Mouse (Mus musculus) left cerebral cortex, adult 2 months (tissue): Measurements from ENCODE around the gene Alg12. TPM values are rescaled to one million over a fixed set of nuclear protein-coding genes. Genes with fewer than 3 reads are reported as not detected.
A peak's percentile ranks its signal among the peaks of the same experiment; 100 is the strongest.
"Not testable (repeated sequence)": the region's sequence is repeated elsewhere in the genome, so short reads cannot be mapped to it uniquely, and the experiment has no call there.

ENCODE experiments used
- DNase-seq, 2 experiments: peaks; one replicate each; pipeline ENCODE4 v3.0.0; 2021 to 2022; ENCODE audit warnings: low spot score in 2 of 2, mixed read lengths in 1 of 2; ENCODE audit errors: extremely low spot score in 1 of 2
- H3K27ac ChIP-seq: fragments of 200-600 bp; 2 replicates; pipeline ENCODE4 v1.8.1; 2022
- H3K4me3 ChIP-seq: fragments of 200-600 bp; 2 replicates; pipeline ENCODE4 v1.8.1; 2022
- CTCF ChIP-seq: fragments of 200-600 bp; IDR thresholded peaks from 2 replicates; pipeline ENCODE4 v1.8.1; 2022; ENCODE audit warnings: antibody characterized with exemption, mild to moderate bottlenecking, moderate library complexity
- intact Hi-C: fragments of 180-260 bp; cut with DNase I; formaldehyde crosslinking; loops from one replicate; pipeline ENCODE4 v1.15.1; 2025
- total RNA-seq, 2 experiments: library from RNA; stranded (reverse); gene quantifications; 2 replicates each; pipeline ENCODE4 v1.2.3; 2021

The Alg12 gene
- total RNA-seq, 2 experiments from 2014 or later: 13.3 to 14.4 TPM

DNA sequence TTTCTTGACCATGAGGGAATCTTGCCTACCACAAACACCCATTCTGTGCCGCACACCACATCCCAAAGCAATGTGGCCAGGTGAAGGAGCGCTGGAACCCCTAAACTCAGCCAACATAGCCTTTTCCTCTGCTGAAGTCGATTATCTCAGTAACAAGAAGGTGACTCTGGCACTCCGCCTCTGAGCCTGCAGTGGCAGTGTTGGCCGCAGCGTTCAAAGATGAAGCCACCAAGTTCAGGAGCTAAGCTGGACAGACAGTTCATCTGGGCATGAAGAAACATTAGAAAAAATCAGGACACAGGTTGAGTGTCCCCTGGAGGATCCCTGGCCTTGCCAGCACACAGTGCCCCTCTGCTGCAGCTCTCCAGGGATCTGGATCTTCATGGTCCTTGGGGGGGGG is 8.3 kb upstream of the Alg12 start:
- intact Hi-C loops: loop anchor here (5.0 kb wide), 4 partner anchors 35 to 385 kb away; partner anchors contain the start of genes Pim3, Ppp6r2 and Trabd
- H3K4me3 ChIP-seq: no peak overlapping the region
- H3K27ac ChIP-seq: no peak overlapping the region
- DNase-seq: no peak
- no peak for TF ChIP-seq CTCF

DNA sequence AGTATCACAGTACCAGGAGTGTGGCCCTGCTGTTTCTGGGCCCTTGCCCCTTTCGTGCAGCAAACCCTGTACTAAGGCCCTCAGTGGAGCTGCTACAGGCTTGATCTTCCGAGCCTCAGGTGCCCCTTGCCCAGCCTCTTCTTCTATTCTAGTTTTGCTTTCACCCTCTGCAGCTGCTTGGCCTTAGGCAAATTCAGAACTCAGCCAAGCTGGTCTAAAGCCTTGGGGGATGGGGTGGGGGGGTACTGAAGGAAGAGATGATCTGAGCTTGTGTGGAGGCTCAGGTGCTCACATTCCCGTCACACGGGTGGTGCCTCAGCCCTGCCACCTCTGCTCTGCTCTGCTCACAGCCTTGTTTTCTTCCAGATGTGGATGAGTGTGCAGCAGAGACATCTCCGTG is 4.3 kb upstream of the Alg12 start:
- no peak for DNase-seq
- Histone ChIP-seq H3K4me3 (no peak overlapping the region), H3K27ac (no peak overlapping the region)
- intact Hi-C loops: no loop called here
- TF ChIP-seq CTCF: no peak

DNA sequence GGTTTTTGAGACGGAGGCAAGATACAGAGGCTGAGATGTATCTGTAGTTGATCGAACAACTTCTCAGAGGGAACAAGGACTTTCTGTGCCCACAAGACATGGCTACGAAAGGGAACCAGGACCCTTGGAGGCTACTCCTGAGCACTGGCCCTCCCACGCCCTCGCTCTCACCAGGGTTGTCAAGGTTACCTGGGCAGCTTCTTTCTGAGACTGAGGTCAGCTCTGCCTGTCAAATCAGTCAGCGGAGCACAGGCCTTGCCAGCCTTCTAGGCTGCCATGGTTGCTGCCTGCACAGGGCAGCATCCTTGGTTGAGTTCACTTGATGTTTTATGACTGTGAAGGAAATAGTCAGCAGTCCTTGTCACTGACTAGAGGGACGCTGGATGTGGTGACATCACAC is 3.4 kb upstream of the Alg12 start:
- H3K27ac ChIP-seq: no peak overlapping the region
- intact Hi-C loops: no loop called here
- TF ChIP-seq CTCF: no peak
- H3K4me3 ChIP-seq: no peak overlapping the region
- no peak for DNase-seq

DNA sequence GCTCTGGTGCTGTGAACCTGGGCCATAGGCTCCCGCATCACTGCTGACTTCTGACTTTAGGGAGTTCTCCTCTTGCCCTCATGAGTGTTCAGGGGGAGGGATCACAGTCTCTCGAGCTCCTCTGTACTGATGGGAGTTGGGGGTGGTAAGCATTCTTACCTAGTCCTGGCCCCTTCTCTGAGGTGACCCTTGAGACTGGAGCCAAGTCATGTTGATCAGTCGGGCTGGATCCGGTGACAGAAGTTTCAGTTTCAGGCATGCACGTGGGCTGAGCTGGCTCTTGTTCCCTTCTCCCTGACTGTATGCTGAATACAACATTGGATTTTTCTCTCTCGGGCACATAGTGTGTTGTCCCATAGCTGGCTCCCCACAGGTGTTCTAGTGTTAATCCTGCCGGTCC is 2.3 kb upstream of the Alg12 start:
- DNase-seq: no peak
- TF ChIP-seq CTCF: no peak
- intact Hi-C loops: no loop called here

DNA sequence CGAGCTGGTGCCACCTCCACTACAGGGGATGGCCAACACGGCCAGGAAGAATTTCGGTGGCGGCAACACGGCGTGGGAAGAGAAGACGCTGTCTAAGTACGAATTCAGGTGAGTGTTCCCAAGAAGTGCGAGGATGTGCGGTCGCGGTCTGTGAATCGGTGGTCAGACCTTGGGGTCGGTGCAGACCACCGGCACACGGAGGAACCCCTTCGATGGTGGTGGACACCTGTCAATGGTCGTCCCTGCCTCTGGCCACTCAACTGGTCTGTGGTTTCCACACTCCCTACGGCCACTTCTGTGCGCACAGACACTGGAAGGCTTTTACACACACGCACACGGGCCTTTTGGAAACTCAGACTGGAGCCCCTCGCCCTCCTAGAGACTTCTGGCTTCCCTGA is 787 bp upstream of the Alg12 start:
- no peak for DNase-seq
- intact Hi-C loops: loop anchor here (5.0 kb wide), 1 partner anchor 68 kb away; the partner anchor contains the start of gene Zbed4
- peak overlapping the region; percentile 72 for H3K27ac ChIP-seq
- no peak for TF ChIP-seq CTCF
- H3K4me3 ChIP-seq: peak overlapping the region; percentile 97

More for the DNA sequence above, 2.3 kb upstream of the Alg12 start:
- no peak overlapping the region for H3K4me3 ChIP-seq
- no peak overlapping the region for H3K27ac ChIP-seq

DNA sequence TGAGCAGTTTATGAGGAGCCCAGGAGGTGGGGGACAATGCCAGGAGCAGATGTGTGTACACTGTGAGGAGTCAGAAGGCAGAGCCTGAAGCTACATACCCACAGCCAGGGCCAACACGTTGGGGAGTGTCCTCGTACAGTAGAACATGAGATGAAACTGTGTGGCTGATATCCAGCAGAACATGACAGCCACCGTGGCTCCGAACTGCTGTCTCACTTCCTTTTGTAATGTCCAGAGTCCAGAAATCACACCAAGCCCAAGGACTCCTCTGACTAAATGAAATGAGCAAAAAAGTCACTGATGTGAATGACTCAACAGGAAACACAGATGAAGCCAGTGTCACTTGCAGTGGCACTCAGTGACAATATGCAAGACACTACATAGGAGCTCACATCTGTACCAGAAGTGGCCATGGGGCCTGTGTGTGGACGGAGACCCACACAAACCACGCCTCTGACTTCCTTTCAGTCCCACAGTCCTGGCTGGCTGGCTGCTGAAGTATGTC is 3.9 kb downstream of the Alg12 start:
- no peak overlapping the region for H3K27ac ChIP-seq
- intact Hi-C loops: loop anchor here (5.0 kb wide), 1 partner anchor 63 kb away; the partner anchor contains the start of gene Zbed4
- no peak overlapping the region for H3K4me3 ChIP-seq
- DNase-seq: no peak
- TF ChIP-seq CTCF: no peak

DNA sequence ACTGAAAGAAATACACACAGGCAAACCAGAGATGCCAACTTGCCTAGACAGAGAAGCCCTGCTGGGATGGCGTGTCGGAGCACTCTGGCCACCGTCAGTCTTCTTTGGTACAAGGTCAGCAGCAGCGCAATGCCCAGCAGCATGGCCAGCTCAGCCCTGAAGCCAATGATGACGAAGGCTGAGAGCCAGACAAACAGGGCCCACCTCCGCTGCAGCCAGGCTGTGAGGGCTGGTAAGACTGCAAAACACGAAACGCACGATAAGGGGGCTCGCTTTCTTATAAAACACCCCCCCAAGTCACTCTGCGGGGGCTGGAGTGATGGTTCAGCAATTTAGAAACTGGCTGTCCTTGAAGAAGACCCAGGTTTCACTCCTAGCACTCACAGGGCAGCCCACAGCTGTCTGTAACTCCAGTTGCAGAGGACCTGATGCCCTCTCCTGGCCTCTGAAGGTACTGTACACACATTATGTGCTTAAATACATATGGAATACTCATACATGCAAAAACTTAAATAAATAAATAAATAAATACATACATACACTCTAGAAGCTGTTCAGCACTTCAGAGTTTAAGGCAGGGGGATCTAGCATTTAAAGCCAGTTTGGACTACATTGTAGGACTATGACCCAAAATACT is 4.6 kb downstream of the Alg12 start:
- H3K4me3 ChIP-seq: no peak overlapping the region
- peak; percentile 32 for TF ChIP-seq CTCF
- H3K27ac ChIP-seq: no peak overlapping the region
- intact Hi-C loops: loop anchor here (5.0 kb wide), 1 partner anchor 62 kb away; the partner anchor contains the start of gene Zbed4
- no peak for DNase-seq

DNA sequence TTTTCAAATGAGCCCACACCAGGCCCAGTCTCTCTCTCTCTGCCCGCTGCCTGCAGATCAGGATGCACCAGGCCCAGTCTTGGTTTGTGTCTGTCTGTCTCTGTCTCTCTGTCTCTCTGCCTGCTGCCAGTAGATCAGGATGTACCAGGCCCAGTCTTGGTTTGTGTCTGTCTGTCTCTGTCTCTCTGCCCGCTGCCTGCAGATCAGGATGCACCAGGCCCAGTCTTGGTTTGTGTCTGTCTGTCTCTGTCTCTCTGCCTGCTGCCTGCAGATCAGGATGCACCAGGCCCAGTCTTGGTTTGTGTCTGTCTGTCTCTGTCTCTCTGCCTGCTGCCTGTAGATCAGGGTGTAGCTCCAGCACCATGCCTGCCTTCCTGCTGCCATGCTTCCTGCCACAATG is 5.2 kb downstream of the Alg12 start:
- H3K4me3 ChIP-seq, intact Hi-C loops, H3K27ac ChIP-seq, DNase-seq: not testable (repeated sequence)

DNA sequence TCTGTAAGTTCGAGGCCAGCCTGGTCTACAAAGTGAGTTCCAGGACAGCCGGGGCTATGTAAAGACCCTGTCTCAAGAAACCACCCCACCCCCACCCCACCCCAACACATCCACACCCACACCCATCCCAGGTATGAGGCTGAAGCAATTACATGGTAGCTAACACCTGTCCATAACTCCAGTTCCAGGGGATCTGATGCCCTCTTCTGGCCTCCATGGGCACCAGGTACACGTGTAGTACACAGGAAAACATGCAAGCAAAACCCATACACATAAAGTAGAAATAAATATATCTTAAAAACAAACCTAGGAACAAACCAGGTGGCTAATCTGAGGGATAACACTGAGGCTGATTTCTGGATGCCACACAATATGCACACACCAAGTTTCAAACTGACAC is 5.9 kb downstream of the Alg12 start:
- no peak for DNase-seq
- intact Hi-C loops: no loop called here
- Histone ChIP-seq H3K4me3 (no peak overlapping the region), H3K27ac (no peak overlapping the region)
- no peak for TF ChIP-seq CTCF

DNA sequence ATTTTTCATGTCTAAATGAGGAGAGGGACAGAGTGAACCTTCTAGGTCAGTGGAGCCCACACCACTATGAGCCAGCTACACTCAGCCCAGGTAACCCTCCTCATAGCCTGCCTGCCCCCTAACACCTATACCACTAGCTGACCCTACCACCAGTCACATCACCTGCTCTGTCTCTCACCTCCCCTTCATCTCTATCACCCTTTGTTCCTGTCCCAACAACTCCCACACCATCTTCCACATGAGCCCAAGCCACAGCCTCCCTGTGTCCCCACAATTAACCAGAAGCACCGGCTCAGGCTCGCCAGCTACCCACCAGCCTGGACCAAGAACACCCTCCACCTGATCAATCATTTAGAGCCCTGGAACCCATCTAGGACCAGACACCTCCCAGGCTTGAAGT is 8.7 kb downstream of the Alg12 start:
- intact Hi-C loops: no loop called here
- Histone ChIP-seq H3K4me3 (no peak overlapping the region), H3K27ac (no peak overlapping the region)
- TF ChIP-seq CTCF: no peak
- no peak for DNase-seq

DNA sequence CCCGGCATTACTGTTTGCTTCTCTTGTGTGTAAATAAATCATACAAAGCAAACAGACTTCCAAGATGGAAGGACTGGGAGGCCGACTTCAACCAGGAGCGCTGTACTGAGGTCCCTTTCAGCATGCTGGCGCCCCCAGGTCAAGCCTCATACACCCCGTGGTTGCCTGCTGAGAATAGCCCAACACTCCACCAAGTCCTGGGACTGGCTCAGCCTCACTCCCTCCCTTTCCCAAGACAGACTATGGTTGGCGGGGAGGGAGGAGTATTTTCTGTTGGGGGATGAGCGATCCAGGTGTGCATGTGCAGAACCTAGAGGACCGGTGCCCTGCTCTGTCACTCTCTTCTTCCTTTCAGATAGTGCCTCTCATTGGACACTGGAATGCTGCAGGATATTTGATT is 11.0 kb downstream of the Alg12 start:
- DNase-seq: no peak
- Histone ChIP-seq H3K4me3 (no peak overlapping the region), H3K27ac (no peak overlapping the region)
- TF ChIP-seq CTCF: no peak
- intact Hi-C loops: no loop called here

DNA sequence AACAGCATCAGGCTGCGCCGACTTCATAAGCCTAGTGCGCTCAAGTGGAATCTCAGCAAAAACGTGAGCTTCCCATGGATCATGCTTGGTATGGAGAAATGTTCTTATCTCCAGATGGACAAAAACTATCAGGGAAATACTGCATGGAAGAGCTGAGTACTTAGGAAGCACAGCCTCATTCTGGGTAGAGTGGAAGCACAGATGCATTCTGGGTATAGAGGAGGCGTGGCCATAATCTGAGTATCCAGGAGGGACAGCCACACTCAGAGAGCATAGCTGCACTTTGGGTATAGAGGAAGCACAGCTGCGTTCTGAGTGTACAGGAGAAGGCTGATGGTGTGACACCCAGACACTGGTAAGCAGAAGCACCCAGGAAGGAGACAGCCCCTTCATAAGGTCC is 16.8 kb downstream of the Alg12 start:
- DNase-seq: no peak
- intact Hi-C loops: no loop called here
- Histone ChIP-seq H3K27ac (no peak overlapping the region), H3K4me3 (no peak overlapping the region)
- no peak for TF ChIP-seq CTCF

DNA sequence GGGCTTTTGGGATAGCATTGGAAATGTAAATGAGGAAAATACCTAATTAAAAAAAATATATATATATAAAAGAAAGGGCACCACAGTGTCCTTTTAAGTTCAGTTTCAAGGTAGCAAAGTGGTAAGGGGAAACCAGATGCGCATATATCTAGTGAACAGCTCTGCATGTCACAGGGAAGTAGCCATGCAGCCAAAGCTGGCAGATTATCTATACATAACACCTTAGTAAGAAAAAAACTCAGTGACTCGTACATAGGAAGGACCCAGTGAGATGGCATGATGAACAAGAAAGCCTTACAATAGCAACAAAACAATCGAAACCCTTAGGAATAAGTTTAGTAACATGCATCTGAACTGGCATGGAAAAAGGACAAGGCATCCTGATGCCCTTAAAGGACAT is 17.2 kb downstream of the Alg12 start:
- Histone ChIP-seq H3K4me3 (no peak overlapping the region), H3K27ac (no peak overlapping the region)
- intact Hi-C loops: no loop called here
- no peak for DNase-seq
- no peak for TF ChIP-seq CTCF
